Mouse (Mus musculus) heart, embryonic 14.5 days (tissue): Measurements from ENCODE around the gene Lrrfip1. TPM values are rescaled to one million over a fixed set of nuclear protein-coding genes. Genes with fewer than 3 reads are reported as not detected.

Source experiments
- ATAC-seq: fragments of 200-750 bp; cut with Nextera tagmentation; 2 replicates; pipeline ENCODE4 v1.8.0; 2017; ENCODE audit warnings: low read depth, moderate TSS enrichment; ENCODE audit not compliant: insufficient number of reproducible peaks, insufficient read depth, low FRiP score
- H3K27ac ChIP-seq, 2 experiments: fragments of 200-500 bp in 1 of 2; fragments of 300-500 bp in 1 of 2; sonication (generic) in 1 of 2; replicated peaks in 1 of 2; 2 replicates each; pipeline ENCODE4 v1.5.1; 2012 to 2014; ENCODE audit warnings: low read depth in 2 of 2, low read length in 2 of 2, control low read depth in 1 of 2, mild to moderate bottlenecking in 1 of 2, mixed read lengths in 1 of 2; ENCODE audit not compliant: control insufficient read depth in 1 of 2, insufficient read depth in 1 of 2
- H3K27me3 ChIP-seq: fragments of 300-500 bp; sonication (generic); 2 replicates; pipeline ENCODE4 v1.6.1; 2014; ENCODE audit warnings: mild to moderate bottlenecking, low read length, control low read depth; ENCODE audit not compliant: control insufficient read depth, insufficient read depth
- H3K36me3 ChIP-seq: fragments of 300-500 bp; sonication (generic); 2 replicates; pipeline ENCODE4 v1.6.1; 2014; ENCODE audit warnings: mild to moderate bottlenecking, control low read depth, low read length, mixed read lengths; ENCODE audit not compliant: control insufficient read depth, insufficient read depth
- H3K4me1 ChIP-seq, 2 experiments: fragments of 200-500 bp in 1 of 2; fragments of 300-500 bp in 1 of 2; sonication (generic) in 1 of 2; 2 replicates each; pipeline ENCODE4 v1.6.1; 2012 to 2014; ENCODE audit warnings: low read length in 2 of 2, control low read depth in 1 of 2, mixed read lengths in 1 of 2; ENCODE audit not compliant: control insufficient read depth in 2 of 2, insufficient read depth in 2 of 2
- H3K4me2 ChIP-seq: fragments of 300-500 bp; sonication (generic); 2 replicates; pipeline ENCODE4 v1.6.1; 2014; ENCODE audit warnings: mild to moderate bottlenecking, low read length
- H3K4me3 ChIP-seq, 2 experiments: fragments of 200-500 bp in 1 of 2; fragments of 300-500 bp in 1 of 2; sonication (generic) in 1 of 2; 2 replicates each; pipeline ENCODE4 v1.5.1; 2012 to 2014; ENCODE audit warnings: low read length in 2 of 2, mild to moderate bottlenecking in 2 of 2, control low read depth in 1 of 2, low read depth in 1 of 2, moderate library complexity in 1 of 2; ENCODE audit not compliant: control insufficient read depth in 1 of 2, insufficient read depth in 1 of 2
- H3K9ac ChIP-seq: fragments of 300-500 bp; sonication (generic); 2 replicates; pipeline ENCODE4 v1.6.1; 2014; ENCODE audit warnings: mild to moderate bottlenecking, low read length
- H3K9me3 ChIP-seq: fragments of 300-500 bp; sonication (generic); 2 replicates; pipeline ENCODE4 v1.6.1; 2016; ENCODE audit warnings: low read length, control low read depth; ENCODE audit not compliant: control insufficient read depth
- WGBS: fragments of 180-500 bp; shearing (Covaris S2); extraction: QIAGEN DNeasy Blood & Tissue Kit; methylation state at CpG from one replicate; pipeline ENCODE4 v1.1.7; 2014; 5-methylcytosine and 5-hydroxymethylcytosine counted together
- polyA plus RNA-seq: library from polyadenylated mRNA; unstranded; fragments of >200 nt; fragmentation: Nextera tagmentation; extraction: Ambion mirVana; gene quantifications from 2 replicates; pipeline ENCODE4 v1.2.1, GENCODE M21; 2014

The Lrrfip1 gene
- polyA plus RNA-seq, 1 experiment from 2014 or later, result 151 TPM

GRCm38 (mm10) chr1:91044648-91045047, 46.1 kb downstream of the Lrrfip1 start:
- Histone ChIP-seq H3K4me3 (no peak overlapping the region), H3K4me2 (no peak overlapping the region), H3K27me3 (no peaks in the 10 kb centered on the region), H3K4me1 (peaks cover 40 to 78% of the 10 kb centered on the region in 2 experiments), H3K9me3 (no peaks in the 10 kb centered on the region), H3K36me3 (peaks cover 8% of the 10 kb centered on the region), H3K9ac (no peak overlapping the region), H3K27ac (peak overlapping the region in 1 of 2 experiments; percentile 78; a peak in 1 of 4 replicates)
- WGBS, result 53% methylated on average over 3 of the region's 3 CpGs
- no peak for ATAC-seq

- H3K9me3 ChIP-seq, result no peaks in the 10 kb centered on the region
- H3K4me1 ChIP-seq, result peaks cover 32 to 73% of the 10 kb centered on the region in 2 experiments
- no peak overlapping the region for H3K4me3 ChIP-seq
- H3K36me3 ChIP-seq, result peaks cover 8% of the 10 kb centered on the region
- no peak overlapping the region for H3K9ac ChIP-seq
- no peak overlapping the region for H3K4me2 ChIP-seq
- ATAC-seq, result no peak
- 46% methylated on average over 5 of the region's 5 CpGs for WGBS
- no peak overlapping the region for H3K27ac ChIP-seq
- no peaks in the 10 kb centered on the region for H3K27me3 ChIP-seq
Measured at GRCm38 (mm10) chr1:91046237-91046636, 47.7 kb downstream of the Lrrfip1 start.

GRCm38 (mm10) chr1:91049296-91049695, 50.8 kb downstream of the Lrrfip1 start:
- 72% methylated on average over 6 of the region's 6 CpGs for WGBS
- peaks cover 21 to 57% of the 10 kb centered on the region in 2 experiments for H3K4me1 ChIP-seq

GRCm38 (mm10) chr1:91051461-91052094, 53.0 kb downstream of the Lrrfip1 start:
- peak overlapping the region; percentile 89 for H3K4me2 ChIP-seq
- no peak for ATAC-seq
- peak overlapping the region; percentile 4 to 97; a peak in 2 of 4 replicates for H3K27ac ChIP-seq
- no peak overlapping the region for H3K4me3 ChIP-seq
- H3K9ac ChIP-seq, result peak overlapping the region; percentile 87
- peaks cover 35 to 54% of the 10 kb centered on the region in 2 experiments for H3K4me1 ChIP-seq
- H3K9me3 ChIP-seq, result no peaks in the 10 kb centered on the region
- H3K27me3 ChIP-seq, result no peaks in the 10 kb centered on the region
- H3K36me3 ChIP-seq, result 0 out of 2 replicates have a peak, but pooled peaks cover under 1% of the 10 kb centered on the region
- WGBS, result 53% methylated on average over 8 of the region's 8 CpGs

More at GRCm38 (mm10) chr1:91049296-91049695, 50.8 kb downstream of the Lrrfip1 start:
- Histone ChIP-seq H3K27me3 (no peaks in the 10 kb centered on the region), H3K9me3 (no peaks in the 10 kb centered on the region), H3K36me3 (peaks cover 7% of the 10 kb centered on the region), H3K4me3 (no peak overlapping the region), H3K9ac (no peak overlapping the region), H3K27ac (no peak overlapping the region), H3K4me2 (no peak overlapping the region)
- ATAC-seq, result no peak

- H3K27me3 ChIP-seq, result no peaks in the 10 kb centered on the region
- H3K36me3 ChIP-seq, result no peaks in the 10 kb centered on the region
- H3K4me3 ChIP-seq, result peak overlapping the region; percentile 59 to 84
- peak; percentile 93 for ATAC-seq
- no peaks in the 10 kb centered on the region for H3K9me3 ChIP-seq
- peak overlapping the region; percentile 89 for H3K4me2 ChIP-seq
- WGBS, result under 1% methylated on average over 28 of the region's 28 CpGs
- peaks cover 43 to 58% of the 10 kb centered on the region in 2 experiments for H3K4me1 ChIP-seq
- peak overlapping the region; percentile 87 for H3K9ac ChIP-seq
- peak overlapping the region; percentile 83 to 97 for H3K27ac ChIP-seq
Measured at GRCm38 (mm10) chr1:91052747-91053181, 54.2 kb downstream of the Lrrfip1 start.

GRCm38 (mm10) chr1:91053218-91054073, 54.9 kb downstream of the Lrrfip1 start:
- peak overlapping the region; percentile 59 to 84 for H3K4me3 ChIP-seq

DNA sequence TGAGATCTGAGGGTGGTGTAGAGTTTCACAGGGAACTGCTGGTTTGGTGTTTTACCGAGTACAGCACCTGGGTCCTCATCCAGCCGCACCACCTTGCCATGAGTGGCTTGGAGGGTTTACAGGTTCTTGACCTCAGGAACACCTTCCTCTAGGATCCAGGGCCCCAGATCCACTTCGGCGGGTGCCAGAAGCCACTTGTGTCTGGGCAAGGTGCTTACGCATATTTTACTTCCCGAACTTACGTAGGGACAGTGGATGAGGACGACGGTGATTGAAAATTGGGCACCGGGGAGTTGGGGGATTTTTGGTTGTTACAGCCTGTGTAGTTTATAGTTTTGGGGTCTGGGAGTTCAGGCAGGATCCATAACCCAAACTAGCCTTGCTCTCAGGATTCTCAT, 55.5 kb downstream of the Lrrfip1 start:
- no peak for ATAC-seq
- Histone ChIP-seq H3K9me3 (no peaks in the 10 kb centered on the region), H3K4me1 (peaks cover 41 to 70% of the 10 kb centered on the region in 2 experiments), H3K9ac (peak overlapping the region; percentile 87), H3K4me3 (peak overlapping the region; percentile 59 to 84), H3K4me2 (peak overlapping the region; percentile 89), H3K27ac (peak overlapping the region; percentile 97 to 98), H3K27me3 (no peaks in the 10 kb centered on the region), H3K36me3 (no peaks in the 10 kb centered on the region)
- WGBS, result 23% methylated on average over 10 of the region's 10 CpGs

More at GRCm38 (mm10) chr1:91053218-91054073, 54.9 kb downstream of the Lrrfip1 start:
- Histone ChIP-seq H3K4me1 (peaks cover 41 to 65% of the 10 kb centered on the region in 2 experiments), H3K36me3 (no peaks in the 10 kb centered on the region), H3K4me2 (peak overlapping the region; percentile 89), H3K9me3 (no peaks in the 10 kb centered on the region), H3K27me3 (no peaks in the 10 kb centered on the region), H3K27ac (peak overlapping the region; percentile 97 to 98), H3K9ac (peak overlapping the region; percentile 87)
- 2% methylated on average over 30 of the region's 41 CpGs for WGBS
- ATAC-seq, result peak; percentile 75
